Mouse (Mus musculus) layer of hippocampus, adult 6 months (tissue): Measurements from ENCODE around the gene Zfp385a. TPM values are rescaled to one million over a fixed set of nuclear protein-coding genes. Genes with fewer than 3 reads are reported as not detected.

Source experiments
- long read RNA-seq, 2 experiments: library from polyadenylated mRNA; unstranded; transcript quantifications; one replicate each; pipeline ENCODE4 v2.0.0; 2019 to 2020
- microRNA-seq: library from miRNA; unstranded; fragments of <30 nt; microRNA quantifications from one replicate; pipeline ENCODE4 v1.2.0, GENCODE M21; 2020
- polyA plus RNA-seq: library from polyadenylated mRNA; unstranded; fragments of <200 nt; fragmentation: Nextera tagmentation; gene quantifications from 2 replicates; pipeline ENCODE4 v1.2.3, GENCODE M21; 2021

Zfp385a gene
- 16.1 and 20.8 TPM in 2 replicates for polyA plus RNA-seq
- long read RNA-seq, experiment 1, partial matches to known transcripts, result 0 of 2 reads
- long read RNA-seq, experiment 1, other reads (novel, unspliced or antisense), result 1 of 2 reads
- long read RNA-seq, experiment 2, result 0 reads

GRCm38 (mm10) chr15:103339961-103340337 is at the start of gene Zfp385a:
Zfp385a (minus strand) TSS chr15:103340093.

GRCm38 (mm10) chr15:103366376-103367149 is 26.7 kb upstream of the Zfp385a start, which contains the start of gene Itga5:
Itga5 (minus strand) TSS chr15:103366763.

GRCm38 (mm10) chr15:103310365-103310910 is 29.5 kb downstream of the Zfp385a start, which contains the start of gene Gpr84:
Gpr84 (minus strand) TSS chr15:103310612.

GRCm38 (mm10) chr15:103272419-103273279 is 67.2 kb downstream of the Zfp385a start, which contains the start of gene Copz1:
Copz1 (plus strand) TSS chr15:103272714.

Small RNA genes within 50 kb of the gene (microRNA-seq; reads per million reads assigned to microRNA genes)
- gene Mir148b (128 reads per million, percentile 61 among the genes with 10 or more reads in this experiment), gene Mir6963 (not detected)

Other genes with a start within 250 kb of the Zfp385a start
- 7.3 and 7.7 TPM in 2 replicates for gene Smug1, start 173.0 kb downstream of the Zfp385a start, polyA plus RNA-seq
- gene Cbx5, start 100.3 kb downstream of the Zfp385a start, polyA plus RNA-seq, result 84.7 and 97.7 TPM in 2 replicates
- gene Hnrnpa1, start 99.7 kb downstream of the Zfp385a start, polyA plus RNA-seq, result 214 and 277 TPM in 2 replicates
- gene Nfe2, start 81.7 kb downstream of the Zfp385a start, polyA plus RNA-seq, result not detected in 2 replicates
- gene Copz1, start 67.4 kb downstream of the Zfp385a start, polyA plus RNA-seq, result 130 and 134 TPM in 2 replicates
- gene Gpr84, start 29.5 kb downstream of the Zfp385a start, polyA plus RNA-seq, result 1.5 and 1.7 TPM in 2 replicates
- 0.51 and 0.52 TPM in 2 replicates for gene Itga5, start 26.7 kb upstream of the Zfp385a start, polyA plus RNA-seq
- 0.36 TPM in 1 of 2 replicates, not detected in the other for gene Gtsf1, start 90.4 kb upstream of the Zfp385a start, polyA plus RNA-seq
- not detected in 2 replicates for gene Gtsf2, start 108.4 kb upstream of the Zfp385a start, polyA plus RNA-seq
- 2.3 and 2.5 TPM in 2 replicates for gene Nckap1l, start 113.7 kb upstream of the Zfp385a start, polyA plus RNA-seq
- gene Pde1b, start 162.9 kb upstream of the Zfp385a start, polyA plus RNA-seq, result 23.5 and 23.6 TPM in 2 replicates
- gene Ppp1r1a, start 197.9 kb upstream of the Zfp385a start, polyA plus RNA-seq, result 183 and 201 TPM in 2 replicates
- gene Glycam1, start 225.0 kb upstream of the Zfp385a start, polyA plus RNA-seq, result 0.35 and 0.50 TPM in 2 replicates